Mouse (Mus musculus) MEL (cell line): ENCODE results near the gene Rbm33. TPM values are rescaled to one million over a fixed set of nuclear protein-coding genes. Genes with fewer than 3 reads are reported as not detected.

ENCODE experiments used
- DNase-seq: peaks from one replicate; pipeline ENCODE4 v3.0.0; 2011; ENCODE audit warnings: low read depth, low spot score
- H3K27ac ChIP-seq: 2 replicates; pipeline ENCODE4 v1.5.1; 2012; ENCODE audit warnings: low read depth, mild to moderate bottlenecking, control low read depth, low read length, moderate library complexity; ENCODE audit not compliant: control insufficient read depth
- H3K27me3 ChIP-seq, 2 experiments: fragments of 150-350 bp in 1 of 2; sonication (generic) in 1 of 2; 2 replicates each; pipeline ENCODE4 v1.6.1; 2012; ENCODE audit warnings: low read length in 2 of 2, mild to moderate bottlenecking in 2 of 2, improper control_type of control experiment in 1 of 2, moderate library complexity in 1 of 2; ENCODE audit not compliant: insufficient read depth in 2 of 2, control insufficient read depth in 1 of 2
- H3K36me3 ChIP-seq, 2 experiments: 2 replicates each; pipeline ENCODE4 v1.6.1; 2012 to 2014; ENCODE audit warnings: low read length in 2 of 2, improper control_type of control experiment in 1 of 2, inconsistent platforms in 1 of 2, mild to moderate bottlenecking in 1 of 2; ENCODE audit not compliant: insufficient read depth in 2 of 2, control insufficient read depth in 1 of 2
- H3K4me1 ChIP-seq, 2 experiments: fragments of 150-350 bp in 1 of 2; sonication (generic) in 1 of 2; 2 replicates each; pipeline ENCODE4 v1.6.1; 2012; ENCODE audit warnings: low read length in 2 of 2, improper control_type of control experiment in 1 of 2, mild to moderate bottlenecking in 1 of 2; ENCODE audit not compliant: insufficient read depth in 2 of 2, control insufficient read depth in 1 of 2
- H3K4me3 ChIP-seq, 2 experiments: fragments of 150-350 bp in 1 of 2; sonication (generic) in 1 of 2; 2 replicates each; pipeline ENCODE4 v1.5.1; 2012; ENCODE audit warnings: low read depth in 2 of 2, low read length in 2 of 2, mild to moderate bottlenecking in 2 of 2, moderate library complexity in 2 of 2, control low read depth in 1 of 2, improper control_type of control experiment in 1 of 2; ENCODE audit not compliant: control insufficient read depth in 1 of 2, insufficient read depth in 1 of 2
- H3K79me2 ChIP-seq: 2 replicates; pipeline ENCODE4 v1.6.1; 2012; ENCODE audit warnings: mild to moderate bottlenecking, low read length, moderate library complexity; ENCODE audit not compliant: control insufficient read depth, poor library complexity, insufficient read depth
- H3K9ac ChIP-seq: 2 replicates; pipeline ENCODE4 v1.6.1; 2012; ENCODE audit warnings: low read depth, mild to moderate bottlenecking, control low read depth, low read length, moderate library complexity; ENCODE audit not compliant: control insufficient read depth, poor library complexity, severe bottlenecking
- H3K9me3 ChIP-seq: fragments of 150-350 bp; sonication (generic); replicated peaks from 2 replicates; pipeline ENCODE4 v1.6.1; 2012; ENCODE audit warnings: mild to moderate bottlenecking, low read length, improper control_type of control experiment, moderate library complexity; ENCODE audit not compliant: insufficient read depth
- BHLHE40 ChIP-seq: IDR thresholded peaks from 2 replicates; pipeline ENCODE4 v1.6.1; 2012; ENCODE audit warnings: low read depth, mild to moderate bottlenecking, inconsistent platforms, low read length, improper control_type of control experiment, borderline replicate concordance
- CHD2 ChIP-seq: IDR thresholded peaks from 2 replicates; pipeline ENCODE4 v1.6.1; 2011; ENCODE audit warnings: low read length, improper control_type of control experiment
- CTCF ChIP-seq, 3 experiments: IDR thresholded peaks in 2 of 3; conservative IDR thresholded peaks in 1 of 3; 2 replicates each; pipeline ENCODE4 v1.5.1; 2011 to 2012; ENCODE audit warnings: low read length in 3 of 3, low read depth in 2 of 3, mild to moderate bottlenecking in 2 of 3, improper control_type of control experiment in 1 of 3, inconsistent platforms in 1 of 3, mixed read lengths in 1 of 3, moderate library complexity in 1 of 3; ENCODE audit not compliant: control insufficient read depth in 1 of 3, insufficient read depth in 1 of 3, poor library complexity in 1 of 3, severe bottlenecking in 1 of 3
- E2F4 ChIP-seq: IDR thresholded peaks from 2 replicates; pipeline ENCODE4 v1.6.1; 2011; ENCODE audit warnings: low read depth, low read length, improper control_type of control experiment, borderline replicate concordance
- ELF1 ChIP-seq: IDR thresholded peaks from 2 replicates; pipeline ENCODE4 v1.6.1; 2014; ENCODE audit warnings: low read depth, mild to moderate bottlenecking, inconsistent platforms, low read length, improper control_type of control experiment, moderate library complexity
- ETS1 ChIP-seq: IDR thresholded peaks from 2 replicates; pipeline ENCODE4 v1.6.1; 2012; ENCODE audit warnings: low read depth, mild to moderate bottlenecking, inconsistent platforms, low read length, improper control_type of control experiment, moderate library complexity
- GABPA ChIP-seq: IDR thresholded peaks from 2 replicates; pipeline ENCODE4 v1.6.1; 2012; ENCODE audit warnings: low read depth, mild to moderate bottlenecking, inconsistent platforms, low read length, improper control_type of control experiment, moderate library complexity
- GATA1 ChIP-seq: IDR thresholded peaks from 2 replicates; pipeline ENCODE4 v1.6.1; 2011; ENCODE audit warnings: low read depth, low read length, improper control_type of control experiment
- HCFC1 ChIP-seq: IDR thresholded peaks from 2 replicates; pipeline ENCODE4 v1.6.1; 2012; ENCODE audit warnings: low read depth, mild to moderate bottlenecking, inconsistent platforms, low read length, improper control_type of control experiment, moderate library complexity
- JUND ChIP-seq: IDR thresholded peaks from 2 replicates; pipeline ENCODE4 v1.6.1; 2011; ENCODE audit warnings: low read depth, mild to moderate bottlenecking, improper control_type of control experiment, low read length
- KAT2A ChIP-seq: conservative IDR thresholded peaks from 2 replicates; pipeline ENCODE4 v1.6.1; 2012; ENCODE audit warnings: low read depth, low read length, improper control_type of control experiment, inconsistent platforms
- MAFK ChIP-seq: IDR thresholded peaks from 2 replicates; pipeline ENCODE4 v1.6.1; 2011; ENCODE audit warnings: low read depth, mild to moderate bottlenecking, low read length, improper control_type of control experiment, borderline replicate concordance
- MAX ChIP-seq: IDR thresholded peaks from 2 replicates; pipeline ENCODE4 v1.6.1; 2011; ENCODE audit warnings: low read length, improper control_type of control experiment
- MEF2A ChIP-seq: IDR thresholded peaks from 2 replicates; pipeline ENCODE4 v1.6.1; 2014; ENCODE audit warnings: low read depth, mild to moderate bottlenecking, inconsistent platforms, low read length, improper control_type of control experiment; ENCODE audit not compliant: poor library complexity, insufficient replicate concordance, severe bottlenecking; ENCODE audit errors: extremely low read depth
- MXI1 ChIP-seq: IDR thresholded peaks from 2 replicates; pipeline ENCODE4 v1.6.1; 2011; ENCODE audit warnings: mild to moderate bottlenecking, low read depth, low read length, improper control_type of control experiment
- MYB ChIP-seq: IDR thresholded peaks from 2 replicates; pipeline ENCODE4 v1.6.1; 2011; ENCODE audit warnings: mild to moderate bottlenecking, low read depth, low read length, improper control_type of control experiment
- NELFE ChIP-seq: IDR thresholded peaks from 2 replicates; pipeline ENCODE4 v1.6.1; 2011; ENCODE audit warnings: low read depth, low read length, improper control_type of control experiment
- NRF1 ChIP-seq: IDR thresholded peaks from 2 replicates; pipeline ENCODE4 v1.6.1; 2014; ENCODE audit warnings: low read depth, mild to moderate bottlenecking, inconsistent platforms, low read length, improper control_type of control experiment, moderate library complexity; ENCODE audit not compliant: poor library complexity, insufficient read depth, severe bottlenecking
- POLR2A ChIP-seq, 2 experiments: IDR thresholded peaks; 2 replicates each; pipeline ENCODE4 v1.6.1; 2011 to 2012; ENCODE audit warnings: low read length in 2 of 2, mild to moderate bottlenecking in 2 of 2, control low read depth in 1 of 2, improper control_type of control experiment in 1 of 2, low read depth in 1 of 2, moderate library complexity in 1 of 2; ENCODE audit not compliant: control insufficient read depth in 1 of 2, insufficient read depth in 1 of 2, poor library complexity in 1 of 2
- POLR2AphosphoS2 ChIP-seq: IDR thresholded peaks from 2 replicates; pipeline ENCODE4 v1.6.1; 2011; ENCODE audit warnings: low read length, improper control_type of control experiment
- RAD21 ChIP-seq: IDR thresholded peaks from 2 replicates; pipeline ENCODE4 v1.6.1; 2011; ENCODE audit warnings: mild to moderate bottlenecking, low read depth, low read length, improper control_type of control experiment
- RCOR1 ChIP-seq: IDR thresholded peaks from 2 replicates; pipeline ENCODE4 v1.6.1; 2012; ENCODE audit warnings: low read depth, mild to moderate bottlenecking, inconsistent platforms, low read length, improper control_type of control experiment
- SIN3A ChIP-seq: IDR thresholded peaks from 2 replicates; pipeline ENCODE4 v1.6.1; 2012; ENCODE audit warnings: low read length, improper control_type of control experiment, inconsistent platforms
- SMC3 ChIP-seq: IDR thresholded peaks from 2 replicates; pipeline ENCODE4 v1.6.1; 2011; ENCODE audit warnings: low read depth, low read length, improper control_type of control experiment
- TAL1 ChIP-seq: IDR thresholded peaks from 2 replicates; pipeline ENCODE4 v1.6.1; 2012; ENCODE audit warnings: mild to moderate bottlenecking, inconsistent platforms, low read length, moderate library complexity, mixed read lengths
- TBP ChIP-seq: IDR thresholded peaks from 2 replicates; pipeline ENCODE4 v1.8.0; 2011; ENCODE audit warnings: low read depth, low read length, improper control_type of control experiment
- TCF12 ChIP-seq: IDR thresholded peaks from 2 replicates; pipeline ENCODE4 v1.6.1; 2014; ENCODE audit warnings: low read depth, mild to moderate bottlenecking, inconsistent platforms, low read length, improper control_type of control experiment, moderate library complexity
- USF2 ChIP-seq, 2 experiments: IDR thresholded peaks; 2 replicates each; pipeline ENCODE4 v1.6.1; 2011 to 2012; ENCODE audit warnings: improper control_type of control experiment in 2 of 2, low read length in 2 of 2, borderline replicate concordance in 1 of 2, inconsistent platforms in 1 of 2, low read depth in 1 of 2, mild to moderate bottlenecking in 1 of 2; ENCODE audit not compliant: insufficient read depth in 1 of 2
- ZC3H11A ChIP-seq: IDR thresholded peaks from 2 replicates; pipeline ENCODE4 v1.6.1; 2012; ENCODE audit warnings: low read depth, mild to moderate bottlenecking, inconsistent platforms, low read length, improper control_type of control experiment
- polyA plus RNA-seq, 2 experiments: library from polyadenylated mRNA; stranded (reverse) in 1 of 2; unstranded in 1 of 2; fragments of >175 nt in 1 of 2; fragments of >200 nt in 1 of 2; gene quantifications; 2 replicates each; pipeline versions ENCODE4 v1.2.1 to v1.2.4; 2012; ENCODE audit warnings: low replicate concordance in 2 of 2, low read depth in 1 of 2; ENCODE audit not compliant: insufficient read length in 2 of 2, insufficient read depth in 1 of 2, missing spikeins in 1 of 2
- total RNA-seq: library from RNA; depleted of rRNA; stranded (reverse); fragments of 300-350 nt; gene quantifications from 2 replicates; pipeline ENCODE4 v1.2.3, GENCODE M21; 2012

Gene Rbm33
- total and polyA plus RNA-seq, 3 experiments, result 14.6 to 60.3 TPM; not detected in 1

GRCm38 (mm10) chr5:28267576-28267975, 49.3 kb upstream of the Rbm33 start:
- no peaks in the 10 kb centered on the region for H3K27me3 ChIP-seq
- H3K4me1 ChIP-seq, result peaks cover 0 to 15% of the 10 kb centered on the region in 2 experiments; a peak in 2 of 4 replicates
- H3K9me3 ChIP-seq, result no peaks in the 10 kb centered on the region
- no peaks in the 10 kb centered on the region for H3K79me2 ChIP-seq
- peaks cover 0 to 6% of the 10 kb centered on the region in 2 experiments; a peak in 1 of 4 replicates for H3K36me3 ChIP-seq
- no peak overlapping the region for H3K4me3 ChIP-seq
- TF ChIP-seq ELF1 (no peak), GATA1 (no peak), POLR2AphosphoS2 (no peak), BHLHE40 (no peak), USF2 (IDR thresholded peaks at IDR 0.05; ENCODE audit: borderline replicate concordance in 1 of 2, insufficient read depth in 1 of 2, low read depth in 1 of 2, low read length in 2 of 2) (no peak), RCOR1 (no peak), NELFE (no peak), CHD2 (no peak), ETS1 (no peak), SIN3A (no peak), TAL1 (no peak), POLR2A (IDR thresholded peaks at IDR 0.05; ENCODE audit: control insufficient read depth in 1 of 2, insufficient read depth in 1 of 2, low read depth in 1 of 2, low read length in 2 of 2, poor library complexity in 1 of 2) (no peak), TCF12 (no peak), MEF2A (no peak), ZC3H11A (no peak)
- TF ChIP-seq, all 39 proteins: peak for 0
- DNase-seq, result peak; percentile 7
- H3K27ac ChIP-seq, result no peak overlapping the region
- H3K9ac ChIP-seq, result no peak overlapping the region

GRCm38 (mm10) chr5:28269469-28269991, 47.4 kb upstream of the Rbm33 start:
- H3K9me3 ChIP-seq, result no peaks in the 10 kb centered on the region
- DNase-seq, result peak; percentile 70
- H3K4me1 ChIP-seq, result peaks cover 0 to 15% of the 10 kb centered on the region in 2 experiments; a peak in 2 of 4 replicates
- H3K27me3 ChIP-seq, result no peaks in the 10 kb centered on the region
- H3K4me3 ChIP-seq, result peak overlapping the region; percentile 37 to 39; a peak in 3 of 4 replicates
- peak overlapping the region; percentile 25 for H3K9ac ChIP-seq
- H3K27ac ChIP-seq, result peak overlapping the region; percentile 70
- peaks cover 0 to 6% of the 10 kb centered on the region in 2 experiments; a peak in 1 of 4 replicates for H3K36me3 ChIP-seq
- no peaks in the 10 kb centered on the region for H3K79me2 ChIP-seq
- TF ChIP-seq NRF1 (no peak), USF2 (IDR thresholded peaks at IDR 0.05; ENCODE audit: borderline replicate concordance in 1 of 2, insufficient read depth in 1 of 2, low read depth in 1 of 2, low read length in 2 of 2) (no peak), KAT2A (no peak), BHLHE40 (no peak), GATA1 (peak; percentile 55), RAD21 (no peak), CHD2 (no peak), POLR2AphosphoS2 (no peak), SMC3 (no peak), TBP (0 out of 2 replicates have a peak, but pooled peaks have one; percentile 28), MYB (no peak), CTCF (IDR thresholded peaks at IDR 0.05 in 2 of 3, conservative IDR thresholded peaks at IDR 0.05 in 1 of 3; ENCODE audit: control insufficient read depth in 1 of 3, insufficient read depth in 1 of 3, low read depth in 2 of 3, low read length in 3 of 3, poor library complexity in 1 of 3, severe bottlenecking in 1 of 3) (no peak), MAFK (no peak), GABPA (no peak), HCFC1 (peak; percentile 50), MAX (peak; percentile 35; the same call in 1 of the 2 replicates), E2F4 (no peak), MXI1 (no peak), JUND (no peak), SIN3A (peak; percentile 26; the same call in 1 of the 2 replicates), POLR2A (IDR thresholded peaks at IDR 0.05; ENCODE audit: control insufficient read depth in 1 of 2, insufficient read depth in 1 of 2, low read depth in 1 of 2, low read length in 2 of 2, poor library complexity in 1 of 2) (peak in 1 of 2 experiments; percentile 29; a peak in 1 of 4 replicates), RCOR1 (no peak)
